Mouse (Mus musculus) lung, embryonic 15.5 days (tissue): Measurements from ENCODE around the gene Lrrc45. TPM values are rescaled to one million over a fixed set of nuclear protein-coding genes. Genes with fewer than 3 reads are reported as not detected.
A peak's percentile ranks its signal among the peaks of the same experiment; 100 is the strongest.

Experiments
- ATAC-seq: fragments of 200-750 bp; cut with Nextera tagmentation; 2 replicates; pipeline ENCODE4 v1.8.0; 2017; ENCODE audit warnings: moderate number of reproducible peaks, borderline replicate concordance; ENCODE audit not compliant: low FRiP score, low TSS enrichment; ENCODE audit errors: extremely low read depth
- H3K27ac ChIP-seq: fragments of 300-500 bp; sonication (generic); 2 replicates; pipeline ENCODE4 v1.5.1; 2015; ENCODE audit warnings: moderate library complexity, mild to moderate bottlenecking, inconsistent platforms
- H3K27me3 ChIP-seq: fragments of 300-500 bp; sonication (generic); 2 replicates; pipeline ENCODE4 v1.6.1; 2015; ENCODE audit warnings: inconsistent platforms
- H3K36me3 ChIP-seq: fragments of 300-500 bp; sonication (generic); 2 replicates; pipeline ENCODE4 v1.6.1; 2015; ENCODE audit warnings: inconsistent platforms
- H3K4me1 ChIP-seq: fragments of 300-500 bp; sonication (generic); 2 replicates; pipeline ENCODE4 v1.6.1; 2015; ENCODE audit warnings: inconsistent platforms
- H3K4me2 ChIP-seq: fragments of 300-500 bp; sonication (generic); 2 replicates; pipeline ENCODE4 v1.6.1; 2015; ENCODE audit warnings: inconsistent platforms, mild to moderate bottlenecking, moderate library complexity
- H3K4me3 ChIP-seq: fragments of 300-500 bp; sonication (generic); 2 replicates; pipeline ENCODE4 v1.5.1; 2015; ENCODE audit warnings: mild to moderate bottlenecking, inconsistent platforms
- H3K9ac ChIP-seq: fragments of 300-500 bp; sonication (generic); 2 replicates; pipeline ENCODE4 v1.6.1; 2015; ENCODE audit warnings: inconsistent platforms
- H3K9me3 ChIP-seq: fragments of 300-500 bp; sonication (generic); 2 replicates; pipeline ENCODE4 v1.6.1; 2016; ENCODE audit warnings: inconsistent platforms
- WGBS: fragments of 180-500 bp; shearing (Covaris S2); methylation state at CpG from one replicate; pipeline ENCODE4 v1.1.7; 2015; 5-methylcytosine and 5-hydroxymethylcytosine counted together
- polyA plus RNA-seq: library from polyadenylated mRNA; unstranded; fragments of >200 nt; fragmentation: Nextera tagmentation; extraction: Ambion mirVana; gene quantifications from 2 replicates; pipeline ENCODE4 v1.2.1, GENCODE M21; 2015

Gene Lrrc45
- polyA plus RNA-seq, 1 experiment from 2014 or later: 59.9 TPM

GRCm38 (mm10) chr11:120706120-120706519 lies 7.6 kb upstream of the Lrrc45 start:
- no peaks in the 10 kb centered on the region for H3K9me3 ChIP-seq
- no peak overlapping the region for H3K4me3 ChIP-seq
- H3K27ac ChIP-seq: peak overlapping the region; percentile 17
- H3K36me3 ChIP-seq: peaks cover 11% of the 10 kb centered on the region
- H3K9ac ChIP-seq: no peak overlapping the region
- H3K27me3 ChIP-seq: no peaks in the 10 kb centered on the region
- 46% methylated on average over 5 of the region's 5 CpGs for WGBS
- ATAC-seq: no peak
- peaks cover 56% of the 10 kb centered on the region for H3K4me1 ChIP-seq
- no peak overlapping the region for H3K4me2 ChIP-seq

GRCm38 (mm10) chr11:120707225-120707624 lies 6.5 kb upstream of the Lrrc45 start:
- Histone ChIP-seq H3K4me2 (no peak overlapping the region), H3K27ac (peak overlapping the region; percentile 11), H3K9me3 (no peaks in the 10 kb centered on the region), H3K9ac (no peak overlapping the region), H3K4me3 (no peak overlapping the region), H3K27me3 (no peaks in the 10 kb centered on the region), H3K36me3 (peaks cover 10% of the 10 kb centered on the region), H3K4me1 (peaks cover 61% of the 10 kb centered on the region)
- 11% methylated on average over 12 of the region's 12 CpGs for WGBS
- no peak for ATAC-seq

GRCm38 (mm10) chr11:120707969-120708368 lies 5.8 kb upstream of the Lrrc45 start:
- Histone ChIP-seq H3K36me3 (peaks cover 5% of the 10 kb centered on the region; the same call in 1 of the 2 replicates), H3K9ac (no peak overlapping the region), H3K4me2 (no peak overlapping the region), H3K9me3 (no peaks in the 10 kb centered on the region), H3K27me3 (no peaks in the 10 kb centered on the region), H3K4me1 (peaks cover 68% of the 10 kb centered on the region), H3K4me3 (no peak overlapping the region), H3K27ac (no peak overlapping the region; the same call in 1 of the 2 replicates)
- ATAC-seq: no peak
- 31% methylated on average over 5 of the region's 5 CpGs for WGBS

GRCm38 (mm10) chr11:120709551-120709950 lies 4.2 kb upstream of the Lrrc45 start:
- Histone ChIP-seq H3K27ac (no peak overlapping the region), H3K4me2 (no peak overlapping the region), H3K9ac (no peak overlapping the region; the same call in 1 of the 2 replicates), H3K27me3 (no peaks in the 10 kb centered on the region), H3K4me1 (peaks cover 60% of the 10 kb centered on the region), H3K36me3 (no peaks in the 10 kb centered on the region), H3K4me3 (no peak overlapping the region), H3K9me3 (no peaks in the 10 kb centered on the region)
- WGBS: 43% methylated on average over 2 of the region's 2 CpGs
- no peak for ATAC-seq

DNA sequence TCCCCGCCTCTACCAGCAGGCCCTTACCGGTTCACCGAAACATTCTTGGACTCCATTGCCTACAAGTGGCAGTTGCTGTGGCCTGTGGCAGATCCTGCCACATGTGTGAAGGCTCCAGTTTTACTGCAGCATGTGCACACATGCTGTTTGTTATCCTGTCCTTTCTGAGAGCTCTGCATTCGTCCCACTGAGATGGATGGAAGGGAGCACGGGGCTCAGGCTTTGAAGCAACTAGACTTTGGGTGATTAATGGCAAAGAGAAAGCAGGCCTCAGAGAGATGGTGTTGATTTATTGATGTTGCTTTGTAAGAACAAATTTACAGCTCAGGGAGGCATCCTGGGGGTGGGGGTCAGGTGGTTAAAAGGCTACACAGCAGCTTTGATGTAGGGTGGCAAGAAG lies 3.1 kb upstream of the Lrrc45 start:
- Histone ChIP-seq H3K27me3 (no peaks in the 10 kb centered on the region), H3K27ac (no peak overlapping the region), H3K4me1 (peaks cover 55% of the 10 kb centered on the region), H3K4me3 (no peak overlapping the region), H3K9ac (no peak overlapping the region), H3K36me3 (peaks cover 3% of the 10 kb centered on the region; the same call in 1 of the 2 replicates), H3K9me3 (no peaks in the 10 kb centered on the region), H3K4me2 (no peak overlapping the region)
- no peak for ATAC-seq
- 65% methylated on average over 5 of the region's 5 CpGs for WGBS

GRCm38 (mm10) chr11:120711980-120712604 lies 1.6 kb upstream of the Lrrc45 start:
- no peak for ATAC-seq
- peak overlapping the region; percentile 94 for H3K4me2 ChIP-seq
- peak overlapping the region; percentile 58; the same call in 1 of the 2 replicates for H3K4me3 ChIP-seq

GRCm38 (mm10) chr11:120712771-120713568 lies 755 bp upstream of the Lrrc45 start:
- ATAC-seq: peak; percentile 32
- H3K4me2 ChIP-seq: peak overlapping the region; percentile 94
- H3K36me3 ChIP-seq: peaks cover 18% of the 10 kb centered on the region; the same call in 1 of the 2 replicates
- WGBS: under 1% methylated on average over 38 of the region's 38 CpGs
- H3K4me3 ChIP-seq: peak overlapping the region; percentile 58
- H3K9ac ChIP-seq: peak overlapping the region; percentile 55
- no peaks in the 10 kb centered on the region for H3K9me3 ChIP-seq
- H3K27ac ChIP-seq: peak overlapping the region; percentile 73
- H3K4me1 ChIP-seq: peaks cover 35% of the 10 kb centered on the region
- no peaks in the 10 kb centered on the region for H3K27me3 ChIP-seq

More at GRCm38 (mm10) chr11:120711980-120712604, 1.6 kb upstream of the Lrrc45 start:
- no peaks in the 10 kb centered on the region for H3K9me3 ChIP-seq
- H3K27me3 ChIP-seq: no peaks in the 10 kb centered on the region
- H3K4me1 ChIP-seq: peaks cover 42% of the 10 kb centered on the region
- H3K9ac ChIP-seq: 0 out of 2 replicates have a peak overlapping the region, but pooled peaks have one; percentile 55
- peaks cover 10% of the 10 kb centered on the region; the same call in 1 of the 2 replicates for H3K36me3 ChIP-seq
- H3K27ac ChIP-seq: no peak overlapping the region
- WGBS: 56% methylated on average over 8 of the region's 8 CpGs

GRCm38 (mm10) chr11:120714546-120714945 lies 821 bp downstream of the Lrrc45 start:
- WGBS: 28% methylated on average over 10 of the region's 10 CpGs
- H3K36me3 ChIP-seq: peaks cover 29% of the 10 kb centered on the region

DNA sequence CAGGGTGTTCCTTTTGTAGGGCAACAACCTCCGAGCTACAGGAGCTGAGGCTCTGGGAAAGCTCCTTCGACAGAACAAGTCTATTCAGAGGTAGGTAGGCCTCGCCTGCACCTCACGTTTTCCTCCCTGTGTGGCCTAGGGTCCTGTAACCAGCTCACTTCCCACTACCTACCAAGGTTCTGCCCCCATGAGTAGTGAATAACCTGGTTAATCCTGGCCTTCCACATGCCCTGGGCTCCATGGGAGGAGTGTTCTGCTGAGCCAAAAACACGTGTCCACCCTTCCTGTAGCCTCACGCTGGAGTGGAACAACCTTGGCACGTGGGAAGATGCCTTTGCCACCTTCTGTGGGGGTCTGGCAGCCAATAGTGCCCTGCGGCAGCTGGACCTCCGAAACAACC lies 1.4 kb downstream of the Lrrc45 start:
- Histone ChIP-seq H3K27me3 (no peaks in the 10 kb centered on the region), H3K4me1 (peaks cover 25% of the 10 kb centered on the region), H3K36me3 (peaks cover 34% of the 10 kb centered on the region), H3K9ac (peak overlapping the region; percentile 66; the same call in 1 of the 2 replicates), H3K4me3 (no peak overlapping the region; the same call in 1 of the 2 replicates), H3K4me2 (peak overlapping the region; percentile 94; the same call in 1 of the 2 replicates), H3K9me3 (no peaks in the 10 kb centered on the region), H3K27ac (no peak overlapping the region)
- 85% methylated on average over 9 of the region's 9 CpGs for WGBS
- ATAC-seq: no peak

More at GRCm38 (mm10) chr11:120714546-120714945, 821 bp downstream of the Lrrc45 start:
- Histone ChIP-seq H3K27ac (no peak overlapping the region), H3K4me1 (peaks cover 27% of the 10 kb centered on the region), H3K27me3 (no peaks in the 10 kb centered on the region), H3K9ac (peak overlapping the region; percentile 66), H3K4me2 (peak overlapping the region; percentile 94), H3K9me3 (no peaks in the 10 kb centered on the region), H3K4me3 (peak overlapping the region; percentile 58)
- no peak for ATAC-seq

DNA sequence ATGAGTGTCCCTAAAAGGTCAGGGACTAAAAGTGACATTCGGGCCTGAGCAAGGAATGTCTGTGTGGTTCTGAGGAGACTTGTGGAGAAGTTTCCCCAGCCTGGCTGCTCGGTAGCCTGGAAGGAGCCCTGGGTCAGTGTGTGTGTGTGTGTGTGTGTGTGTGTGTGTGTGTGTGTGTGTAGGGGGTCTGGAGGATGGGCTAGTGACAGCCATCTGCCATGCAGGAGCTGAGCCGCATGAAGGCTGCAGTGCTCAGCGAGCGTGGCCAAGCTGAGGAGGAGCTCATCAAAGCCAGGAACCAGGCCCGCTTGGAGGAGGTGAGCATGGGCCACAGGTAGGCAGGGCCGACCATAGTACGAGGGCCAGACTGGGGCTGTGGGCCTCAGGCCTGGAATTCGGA lies 5.5 kb downstream of the Lrrc45 start:
- H3K4me3 ChIP-seq: no peak overlapping the region
- H3K9me3 ChIP-seq: no peaks in the 10 kb centered on the region
- no peak for ATAC-seq
- H3K9ac ChIP-seq: no peak overlapping the region
- H3K4me1 ChIP-seq: peaks cover 29% of the 10 kb centered on the region
- peaks cover 5% of the 10 kb centered on the region; the same call in 1 of the 2 replicates for H3K27me3 ChIP-seq
- H3K4me2 ChIP-seq: no peak overlapping the region
- H3K36me3 ChIP-seq: peaks cover 34% of the 10 kb centered on the region
- H3K27ac ChIP-seq: no peak overlapping the region
- WGBS: 85% methylated on average over 9 of the region's 9 CpGs

GRCm38 (mm10) chr11:120719841-120720376 lies 6.2 kb downstream of the Lrrc45 start:
- Histone ChIP-seq H3K9ac (no peak overlapping the region), H3K36me3 (peaks cover 34% of the 10 kb centered on the region)
- WGBS: 87% methylated on average over 13 of the region's 13 CpGs

More at GRCm38 (mm10) chr11:120719841-120720376, 6.2 kb downstream of the Lrrc45 start:
- H3K27me3 ChIP-seq: peaks cover 5% of the 10 kb centered on the region; the same call in 1 of the 2 replicates
- no peak for ATAC-seq
- H3K27ac ChIP-seq: no peak overlapping the region
- peaks cover 23% of the 10 kb centered on the region for H3K4me1 ChIP-seq
- no peak overlapping the region; the same call in 1 of the 2 replicates for H3K4me2 ChIP-seq
- no peak overlapping the region for H3K4me3 ChIP-seq
- H3K9me3 ChIP-seq: no peaks in the 10 kb centered on the region
